Mouse (Mus musculus): ENCODE measurements around the gene Abcc3.
"Not testable (repeated sequence)": the region's sequence is repeated elsewhere in the genome, so short reads cannot be mapped to it uniquely, and the experiment has no call there.

The Abcc3 gene

GRCm38 (mm10) chr11:94402731-94403130 is 9.9 kb upstream of the Abcc3 start:
- no peak for DNase-seq (ENCODE audit: extremely low spot score)

DNA sequence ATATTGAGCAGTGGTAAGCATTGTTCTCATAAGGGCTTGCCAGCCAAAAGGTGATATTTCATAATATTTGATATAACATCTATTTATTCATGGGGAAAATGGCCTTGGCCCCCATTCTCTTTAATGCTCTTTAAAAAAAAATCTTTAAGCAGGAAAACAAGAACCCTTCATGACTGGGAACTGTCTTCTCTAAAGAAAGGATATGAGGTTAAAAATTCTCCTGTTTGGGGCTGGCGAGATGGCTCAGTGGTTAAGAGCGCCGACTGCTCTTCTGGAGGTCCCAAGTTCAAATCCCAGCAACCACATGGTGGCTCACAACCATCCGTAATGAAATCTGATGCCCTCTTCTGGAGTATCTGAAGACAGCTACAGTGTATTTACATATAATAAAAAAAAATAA is 9.2 kb upstream of the Abcc3 start:
- not testable (repeated sequence) for DNase-seq (ENCODE audit: extremely low spot score)

GRCm38 (mm10) chr11:94400996-94401395 is 8.2 kb upstream of the Abcc3 start:
- DNase-seq (ENCODE audit: extremely low spot score), result no peak

- DNase-seq (ENCODE audit: extremely low spot score), result no peak
Measured at GRCm38 (mm10) chr11:94394107-94394506, 1.3 kb upstream of the Abcc3 start.

DNA sequence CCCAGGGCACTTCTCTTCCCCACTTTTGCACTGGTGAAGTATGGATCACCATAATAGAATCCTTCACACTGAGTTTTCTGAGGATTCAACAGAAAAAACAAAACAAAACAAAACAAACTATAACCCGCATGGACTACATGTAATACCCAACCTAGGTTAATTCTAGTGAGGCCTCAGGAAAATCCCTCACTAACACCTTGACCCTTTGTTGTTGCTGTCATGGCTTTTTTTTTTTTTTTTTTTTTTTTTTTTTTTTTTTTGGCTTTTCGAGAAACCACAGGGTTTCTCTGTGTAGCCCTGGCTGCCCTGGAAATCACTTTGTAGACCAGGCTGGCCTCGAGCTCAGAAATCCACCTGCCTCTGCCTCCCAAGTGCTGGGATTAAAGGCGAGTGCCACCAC is 693 bp upstream of the Abcc3 start:
- DNase-seq (ENCODE audit: extremely low spot score), result not testable (repeated sequence)

DNA sequence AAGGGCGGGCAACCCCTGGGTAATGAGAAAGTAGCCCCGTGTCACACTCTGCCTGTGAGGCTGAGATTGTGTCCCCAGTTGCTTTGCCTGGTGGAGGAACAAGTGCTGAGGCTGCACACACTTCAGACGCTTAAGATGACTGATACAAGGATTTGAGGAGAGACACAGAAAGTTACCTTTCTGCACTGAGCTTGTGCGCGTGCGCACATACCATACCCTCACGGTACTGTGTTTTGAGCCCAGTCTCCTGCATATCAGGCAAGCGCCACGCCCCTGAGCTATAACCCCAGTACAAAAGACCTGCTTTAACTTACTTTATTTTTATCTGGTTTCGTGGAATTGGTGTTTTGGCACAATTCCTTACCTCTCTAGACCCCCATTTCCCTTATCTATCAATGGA is 1.1 kb downstream of the Abcc3 start:
- no peak for DNase-seq (ENCODE audit: extremely low spot score)

GRCm38 (mm10) chr11:94390825-94391224 is 2.0 kb downstream of the Abcc3 start:
- DNase-seq (ENCODE audit: extremely low spot score), result no peak

- DNase-seq (ENCODE audit: extremely low spot score), result no peak
Measured at GRCm38 (mm10) chr11:94389724-94390396, 2.9 kb downstream of the Abcc3 start.

DNA sequence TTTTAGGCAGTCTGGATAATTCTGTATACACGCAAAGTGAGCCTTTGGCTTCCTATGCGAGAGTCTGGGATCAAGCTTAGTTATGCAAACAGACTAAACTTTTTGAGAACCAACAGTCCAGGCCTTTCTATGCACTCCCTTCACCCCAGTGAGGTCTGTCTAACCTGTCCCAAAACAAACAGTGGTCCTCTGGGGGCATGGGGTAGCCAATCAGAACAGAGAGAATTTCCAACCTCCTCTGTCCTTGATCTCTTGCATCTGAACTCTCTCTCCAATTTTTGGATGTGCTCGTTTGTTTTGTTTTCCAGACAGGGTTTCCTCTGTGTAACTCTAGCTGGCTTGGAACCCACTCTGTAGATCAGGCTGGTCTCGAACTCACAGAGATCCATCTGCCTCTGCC is 3.8 kb downstream of the Abcc3 start:
- DNase-seq (ENCODE audit: extremely low spot score), result no peak

GRCm38 (mm10) chr11:94387756-94388155 is 5.0 kb downstream of the Abcc3 start:
- DNase-seq (ENCODE audit: extremely low spot score), result no peak

DNA sequence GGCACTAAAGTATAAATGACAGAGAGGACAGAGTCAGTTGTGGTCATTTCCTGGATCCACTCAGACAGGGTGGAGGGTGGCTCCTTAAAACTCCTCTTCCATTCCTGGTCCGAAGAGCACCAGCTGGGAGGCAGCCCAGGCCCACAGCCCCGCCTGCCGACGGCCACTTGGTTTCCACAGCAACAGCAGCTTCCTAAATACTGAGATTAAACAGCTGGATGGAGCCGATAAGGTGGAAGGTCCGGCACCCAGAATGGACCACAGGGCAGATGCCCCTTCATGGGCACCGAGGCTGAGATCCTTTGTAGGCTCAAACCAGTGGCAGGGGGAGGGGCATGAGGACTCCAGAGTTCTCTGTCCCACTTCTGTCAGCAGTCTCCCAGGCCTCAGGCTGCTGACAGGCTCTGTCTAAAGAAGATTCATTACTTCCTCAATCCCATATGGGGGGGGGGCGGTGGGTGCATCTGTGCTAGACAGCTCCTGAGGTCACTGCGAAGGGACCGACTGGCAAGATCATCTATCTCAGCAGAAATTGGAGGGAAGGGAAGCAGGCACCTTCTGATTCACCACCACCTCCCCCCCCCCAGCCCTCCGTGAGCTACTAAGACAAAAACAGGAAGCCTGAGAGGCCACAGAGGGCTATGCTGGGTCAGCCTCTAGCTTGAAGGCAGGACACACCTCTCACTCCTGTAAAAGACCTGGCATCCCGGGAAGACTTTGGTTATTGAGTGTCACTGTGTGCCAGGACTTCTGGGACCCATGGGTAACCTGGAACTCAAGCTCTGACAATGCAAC is 6.6 kb downstream of the Abcc3 start:
- DNase-seq (ENCODE audit: extremely low spot score), result peak; percentile 62

- DNase-seq (ENCODE audit: extremely low spot score), result no peak
Measured at GRCm38 (mm10) chr11:94379736-94380135, 13.1 kb downstream of the Abcc3 start.

GRCm38 (mm10) chr11:94379061-94379460 is 13.7 kb downstream of the Abcc3 start:
- DNase-seq (ENCODE audit: extremely low spot score), result no peak

GRCm38 (mm10) chr11:94374276-94374948 is 18.4 kb downstream of the Abcc3 start:
- no peak for DNase-seq (ENCODE audit: extremely low spot score)

DNA sequence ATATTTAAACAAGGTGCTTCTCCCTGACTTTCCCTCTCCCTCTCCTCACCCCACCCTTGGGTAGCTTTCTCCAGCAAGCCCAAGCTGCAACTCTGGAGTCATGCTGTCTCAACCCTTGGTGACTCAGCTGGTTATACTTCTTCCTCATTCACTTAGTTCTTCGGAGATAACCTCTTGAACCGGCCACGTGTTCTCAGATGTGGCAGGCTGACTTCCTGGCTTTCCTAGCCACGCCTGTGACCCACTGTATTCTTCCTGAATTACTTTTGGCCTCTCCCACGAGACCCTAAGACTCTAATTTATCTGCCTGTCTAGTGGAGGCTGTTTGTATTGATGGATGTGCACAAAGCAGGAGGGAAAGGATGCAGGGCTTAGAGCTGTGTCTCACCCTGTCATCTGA is 22.0 kb downstream of the Abcc3 start:
- DNase-seq (ENCODE audit: extremely low spot score), result no peak

DNA sequence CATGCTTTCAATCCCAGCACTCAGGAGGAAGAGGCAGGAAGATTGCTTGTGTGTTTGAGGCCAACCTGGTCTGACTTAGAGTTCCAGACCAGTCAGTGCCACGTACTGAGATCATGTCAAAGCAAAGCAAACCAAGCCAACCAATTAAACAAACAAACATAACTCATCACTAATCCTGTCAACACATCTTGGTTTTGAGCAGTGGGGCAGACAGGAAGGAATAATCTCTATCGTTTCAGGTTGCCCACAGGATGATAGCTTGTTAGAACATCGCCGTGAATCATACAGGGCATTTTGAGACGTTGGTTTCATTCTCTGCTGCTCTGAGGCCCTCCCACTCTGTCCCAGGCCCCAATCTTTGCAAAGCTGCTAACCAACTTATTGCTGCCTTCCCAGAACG is 22.8 kb downstream of the Abcc3 start:
- DNase-seq (ENCODE audit: extremely low spot score), result no peak

DNA sequence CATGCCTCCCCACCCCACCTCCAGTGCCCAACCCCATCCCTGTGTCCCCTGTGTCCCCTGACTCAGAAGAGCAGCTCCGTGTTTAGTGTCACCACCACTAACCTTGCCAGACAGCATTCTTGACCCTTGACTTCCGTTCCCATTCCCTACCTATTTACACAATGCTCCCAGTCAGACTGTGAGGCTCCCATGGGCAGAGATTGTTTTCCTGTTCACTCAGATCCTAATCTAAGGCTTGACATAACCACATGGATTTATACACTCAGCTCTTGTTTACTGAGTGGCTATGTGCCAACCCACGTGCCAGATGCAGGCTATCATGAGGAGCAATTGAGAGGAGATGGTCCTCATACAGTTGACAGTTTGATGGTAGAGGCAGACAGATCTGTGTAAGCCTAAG is 27.5 kb downstream of the Abcc3 start:
- DNase-seq (ENCODE audit: extremely low spot score), result no peak

DNA sequence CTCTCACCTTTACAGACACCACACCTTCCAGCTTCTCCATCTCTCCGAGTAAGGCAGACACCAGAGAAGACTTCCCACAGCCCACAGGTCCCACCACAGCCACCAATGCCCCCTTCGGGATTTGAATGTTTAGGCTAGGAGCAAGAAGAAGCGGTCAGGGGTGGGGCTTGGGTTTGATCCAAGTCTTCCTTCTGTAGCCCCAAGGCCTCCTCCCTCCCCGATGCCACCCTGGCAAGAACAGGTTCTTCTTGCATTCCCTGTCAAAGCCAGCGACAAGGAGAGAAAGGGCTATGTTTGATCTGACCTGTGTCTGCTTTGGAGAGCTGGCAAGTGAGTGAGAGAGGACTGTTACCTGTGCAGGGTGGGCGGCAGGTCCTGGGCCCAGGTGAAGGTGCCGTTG is 29.1 kb downstream of the Abcc3 start:
- no peak for DNase-seq (ENCODE audit: extremely low spot score)

GRCm38 (mm10) chr11:94362101-94362500 is 30.7 kb downstream of the Abcc3 start:
- DNase-seq (ENCODE audit: extremely low spot score), result no peak

DNA sequence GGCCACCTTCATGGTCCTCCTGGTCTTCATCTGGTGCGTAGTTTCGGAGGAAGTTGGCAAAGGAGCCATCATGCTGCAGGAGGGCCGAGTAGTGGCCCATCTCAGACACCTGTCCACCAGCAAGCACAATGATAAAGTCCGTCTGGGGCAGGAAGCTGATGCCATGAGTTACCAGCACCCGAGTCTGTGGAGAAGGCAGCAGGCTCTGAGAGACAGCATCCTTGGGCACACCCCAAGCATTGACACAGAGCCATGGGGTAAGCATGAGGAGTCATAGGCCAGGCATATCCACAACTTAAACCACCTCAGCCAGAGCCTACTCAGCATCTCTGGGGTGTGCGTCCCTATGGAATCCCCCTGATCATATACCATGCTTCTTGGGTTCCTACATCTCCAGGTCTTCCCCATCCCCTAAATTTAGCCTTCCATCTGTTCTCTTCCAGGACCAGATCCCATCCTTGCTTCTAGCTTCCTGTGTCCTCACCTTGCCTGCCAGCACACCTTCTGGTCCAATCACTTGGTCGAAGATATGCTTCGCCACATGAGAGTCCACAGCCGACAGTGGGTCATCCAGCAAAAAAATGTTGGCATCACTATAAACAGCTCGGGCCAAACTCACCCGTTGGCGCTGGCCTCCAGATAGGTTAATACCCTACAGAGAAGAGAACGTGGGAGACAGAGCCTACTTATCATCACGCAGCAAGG is 31.5 kb downstream of the Abcc3 start:
- DNase-seq (ENCODE audit: extremely low spot score), result no peak

DNA sequence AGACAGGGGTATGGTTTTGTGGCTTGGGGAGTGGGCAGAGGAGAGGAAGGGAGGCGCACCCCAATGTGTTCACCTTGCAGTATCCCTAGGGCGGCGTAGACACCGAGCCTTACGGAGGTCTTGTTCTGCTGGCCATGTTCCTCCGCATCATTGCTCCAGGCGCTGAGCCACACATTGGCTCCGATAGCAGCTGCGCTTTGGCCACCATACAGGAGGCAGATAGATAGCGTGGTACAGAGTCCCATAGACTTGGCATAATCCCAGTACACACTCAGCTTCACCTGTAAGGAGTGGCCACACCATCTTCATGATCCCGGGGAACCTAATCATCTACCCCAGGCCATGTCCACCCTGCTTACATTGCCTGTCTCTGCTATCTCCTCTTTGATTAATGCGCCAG is 33.6 kb downstream of the Abcc3 start:
- no peak for DNase-seq (ENCODE audit: extremely low spot score)

DNA sequence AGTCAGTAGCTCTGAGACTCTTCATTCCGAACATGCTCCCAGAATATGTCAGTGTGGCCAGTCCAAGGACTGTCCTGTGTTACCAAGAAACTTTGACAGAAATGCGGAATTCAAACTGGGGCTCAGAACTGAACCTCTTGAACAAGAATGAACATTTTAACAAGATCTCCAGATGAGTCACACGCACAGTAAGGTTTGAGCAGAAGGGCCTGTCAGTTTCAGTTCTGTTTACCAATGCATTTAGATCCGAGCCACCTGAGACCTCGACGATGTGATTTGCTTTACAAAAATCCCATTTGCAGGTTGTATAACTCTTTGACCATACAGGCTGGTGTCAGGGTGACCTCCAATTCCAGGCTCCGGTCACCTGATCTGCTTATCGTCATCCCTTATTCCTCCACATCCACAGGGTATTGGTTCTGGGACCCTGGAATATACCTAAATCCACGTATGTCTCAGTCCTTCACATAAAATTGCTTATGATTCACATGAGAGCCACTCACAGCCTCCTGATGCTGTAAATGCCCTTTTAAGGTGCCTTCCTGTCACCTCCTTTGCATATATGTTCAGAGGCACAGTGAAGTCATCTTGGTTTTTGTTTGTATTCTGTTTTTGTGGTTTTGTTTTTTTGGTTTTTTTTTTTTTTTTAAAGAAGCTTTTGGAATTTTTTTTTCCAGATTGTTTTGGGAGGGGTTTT is 37.1 kb downstream of the Abcc3 start:
- DNase-seq (ENCODE audit: extremely low spot score), result no peak

Data from embryo, embryonic 9.5 days (tissue).